11 mouse cellular contexts compared by ENCODE assay signal in genomic region chr3:134390472-134391336, GRCm38 (mm10).
A peak's percentile ranks its signal among the peaks of the same experiment; 100 is the strongest.
DNase-seq lines count a peak whose midpoint lies in the region; ATAC-seq and TF ChIP-seq lines count a peak whose summit lies in the region.
"Had no signal": no experiment of that assay in that cellular context is flagged by ENCODE, and none has a peak within 500 bp of the region (broad histone marks: within the 10 kb centered on the region; RNA-seq: fewer than 3 reads in every experiment).

No protein-coding gene starts in this region.

- H3K27ac ChIP-seq in heart, embryonic 10.5 days, result no peak overlapping the region
- H3K27ac ChIP-seq in neural tube, embryonic 13.5 days (replicated peaks), result no peak overlapping the region
- H3K27ac ChIP-seq in neural tube, embryonic 14.5 days (ENCODE audit: low read depth, low read length), result no peak overlapping the region
- H3K27ac ChIP-seq in stomach, postnatal 0 days (replicated peaks), result no peak overlapping the region
- H3K27ac ChIP-seq: neural tube, embryonic 12.5 days had no signal

- H3K4me3 ChIP-seq in heart, embryonic 10.5 days, result no peak overlapping the region
- no peak overlapping the region for H3K4me3 ChIP-seq in neural tube, embryonic 13.5 days
- H3K4me3 ChIP-seq in neural tube, embryonic 14.5 days (ENCODE audit: low read depth, low read length), result no peak overlapping the region
- H3K4me3 ChIP-seq in stomach, postnatal 0 days (ENCODE audit: low read depth, low read length), result no peak overlapping the region
- H3K4me3 ChIP-seq: neural tube, embryonic 12.5 days had no signal

- no peaks in the 10 kb centered on the region for H3K36me3 ChIP-seq in heart, embryonic 10.5 days
- no peaks in the 10 kb centered on the region for H3K36me3 ChIP-seq in neural tube, embryonic 13.5 days
- H3K36me3 ChIP-seq in neural tube, embryonic 14.5 days (ENCODE audit: control insufficient read depth, insufficient read depth, low read length), result no peaks in the 10 kb centered on the region
- no peaks in the 10 kb centered on the region for H3K36me3 ChIP-seq in stomach, postnatal 0 days (ENCODE audit: control insufficient read depth, insufficient read depth, low read length)
- H3K36me3 ChIP-seq: neural tube, embryonic 12.5 days had no signal

- ATAC-seq in neural tube, embryonic 13.5 days (ENCODE audit: low read depth), result peak; percentile 59; the same call in 1 of the 2 replicates
- ATAC-seq in neural tube, embryonic 14.5 days (ENCODE audit: low read depth), result peak; percentile 69; the same call in 1 of the 2 replicates
- no peak for ATAC-seq in erythroid progenitor cell, adult 5-6 weeks (replicated peaks; ENCODE audit: low FRiP score, poor library complexity, severe bottlenecking)
- no peak for ATAC-seq in stomach, postnatal 0 days (ENCODE audit: low FRiP score, low TSS enrichment)
- ATAC-seq: CD4-positive, CD25-positive, alpha-beta regulatory T cell, adult 4 months had no signal

- H3K27me3 ChIP-seq in heart, embryonic 10.5 days (ENCODE audit: insufficient read depth, poor library complexity, severe bottlenecking), result no peaks in the 10 kb centered on the region
- no peaks in the 10 kb centered on the region for H3K27me3 ChIP-seq in neural tube, embryonic 13.5 days
- H3K27me3 ChIP-seq in neural tube, embryonic 14.5 days (ENCODE audit: control insufficient read depth, insufficient read depth, low read length), result no peaks in the 10 kb centered on the region
- H3K27me3 ChIP-seq in stomach, postnatal 0 days (ENCODE audit: control insufficient read depth, insufficient read depth, low read length), result no peaks in the 10 kb centered on the region
- H3K27me3 ChIP-seq: neural tube, embryonic 12.5 days had no signal

- WGBS in heart, embryonic 10.5 days, result 75% methylated on average over 4 of the region's 4 CpGs
- WGBS in neural tube, embryonic 13.5 days, result 73% methylated on average over 4 of the region's 4 CpGs
- 66% methylated on average over 4 of the region's 4 CpGs for WGBS in neural tube, embryonic 14.5 days
- whole genome bisulfite sequencing in stomach, postnatal 0 days, result 62% methylated on average over 4 of the region's 4 CpGs

- TF ChIP-seq CTCF in stomach, postnatal 0 days (IDR thresholded peaks at IDR 0.05; ENCODE audit: low read depth), result no peak

- H3K4me2 ChIP-seq in neural tube, embryonic 13.5 days, result no peak overlapping the region
- H3K4me2 ChIP-seq in neural tube, embryonic 14.5 days (ENCODE audit: low read depth, low read length), result no peak overlapping the region
- H3K4me2 ChIP-seq in stomach, postnatal 0 days (replicated peaks; ENCODE audit: low read depth), result no peak overlapping the region
- H3K4me2 ChIP-seq: lung, embryonic 14.5 days; neural tube, embryonic 12.5 days had no signal

- no peaks in the 10 kb centered on the region for H3K4me1 ChIP-seq in heart, embryonic 10.5 days
- no peaks in the 10 kb centered on the region for H3K4me1 ChIP-seq in neural tube, embryonic 13.5 days (replicated peaks)
- no peaks in the 10 kb centered on the region for H3K4me1 ChIP-seq in neural tube, embryonic 14.5 days (ENCODE audit: control insufficient read depth, insufficient read depth, low read length)
- no peaks in the 10 kb centered on the region for H3K4me1 ChIP-seq in stomach, postnatal 0 days (replicated peaks; ENCODE audit: control insufficient read depth, insufficient read depth)
- H3K4me1 ChIP-seq: neural tube, embryonic 12.5 days had no signal

- DNase-seq in heart, adult 18-20 months, result peak; percentile 36 to 62
- no peak for DNase-seq in heart, embryonic 10.5 days (ENCODE audit: low spot score)
- DNase-seq in neural tube, embryonic 10.5 days (ENCODE audit: extremely low spot score, low spot score), result no peak
- peak; percentile 31 to 51 for DNase-seq in cerebellum, postnatal 25 days
- DNase-seq in stomach, postnatal 0 days (ENCODE audit: low spot score), result no peak
- DNase-seq: lung, embryonic 14.5 days had no signal

- no peak overlapping the region for H3K9ac ChIP-seq in neural tube, embryonic 13.5 days
- H3K9ac ChIP-seq in neural tube, embryonic 14.5 days (replicated peaks; ENCODE audit: low read depth, low read length), result no peak overlapping the region
- H3K9ac ChIP-seq in stomach, postnatal 0 days (ENCODE audit: low read length), result no peak overlapping the region
- H3K9ac ChIP-seq: lung, embryonic 14.5 days; neural tube, embryonic 12.5 days had no signal

- no peaks in the 10 kb centered on the region for H3K9me3 ChIP-seq in heart, embryonic 10.5 days
- no peaks in the 10 kb centered on the region for H3K9me3 ChIP-seq in neural tube, embryonic 13.5 days
- no peaks in the 10 kb centered on the region for H3K9me3 ChIP-seq in neural tube, embryonic 14.5 days (ENCODE audit: control insufficient read depth, low read length)
- H3K9me3 ChIP-seq in stomach, postnatal 0 days (ENCODE audit: control insufficient read depth, low read length), result no peaks in the 10 kb centered on the region
- H3K9me3 ChIP-seq: neural tube, embryonic 12.5 days had no signal

- TF ChIP-seq EP300 in stomach, postnatal 0 days (optimal IDR thresholded peaks at IDR 0.05), result no peak

Comparison
In these comparisons a context has a peak if more than half of its experiments do, and no peak if none do; other contexts are left out.
1. DNase-seq: peak in heart, adult 18-20 months (2 of 2) and cerebellum, postnatal 25 days (2 of 2); none in heart, embryonic 10.5 days (single experiment), neural tube, embryonic 10.5 days (single experiment) and stomach, postnatal 0 days (single experiment).
2. ATAC-seq: peak in neural tube, embryonic 13.5 days (single experiment) and neural tube, embryonic 14.5 days (single experiment); none in erythroid progenitor cell, adult 5-6 weeks (single experiment) and stomach, postnatal 0 days (single experiment).